Mouse (Mus musculus) neural tube, embryonic 11.5 days (tissue): ENCODE results near the gene Gm49337. TPM values are rescaled to one million over a fixed set of nuclear protein-coding genes. Genes with fewer than 3 reads are reported as not detected.

Source experiments
- ATAC-seq: fragments of 200-750 bp; cut with Nextera tagmentation; 2 replicates; pipeline ENCODE4 v1.8.0; 2017; ENCODE audit warnings: moderate number of reproducible peaks, mild to moderate bottlenecking, moderate TSS enrichment, moderate library complexity; ENCODE audit not compliant: insufficient read depth, low FRiP score, low TSS enrichment
- DNase-seq: peaks from one replicate; pipeline ENCODE4 v3.0.0-alpha.2; 2015; ENCODE audit warnings: low spot score
- H3K27ac ChIP-seq: fragments of 300-500 bp; sonication (generic); 2 replicates; pipeline ENCODE4 v1.5.1; 2014; ENCODE audit warnings: low read depth, mild to moderate bottlenecking, low read length
- H3K27me3 ChIP-seq: fragments of 300-500 bp; sonication (generic); 2 replicates; pipeline ENCODE4 v1.6.1; 2014; ENCODE audit warnings: mild to moderate bottlenecking, low read length, mixed read lengths; ENCODE audit not compliant: control insufficient read depth, insufficient read depth
- H3K36me3 ChIP-seq: fragments of 300-500 bp; sonication (generic); 2 replicates; pipeline ENCODE4 v1.6.1; 2014; ENCODE audit warnings: mild to moderate bottlenecking, low read length, moderate library complexity, mixed read lengths; ENCODE audit not compliant: control insufficient read depth, insufficient read depth
- H3K4me1 ChIP-seq: fragments of 300-500 bp; sonication (generic); 2 replicates; pipeline ENCODE4 v1.6.1; 2014; ENCODE audit warnings: low read length, mixed read lengths; ENCODE audit not compliant: control insufficient read depth, insufficient read depth
- H3K4me2 ChIP-seq: fragments of 300-500 bp; sonication (generic); 2 replicates; pipeline ENCODE4 v1.6.1; 2014; ENCODE audit warnings: low read depth, mild to moderate bottlenecking, moderate library complexity
- H3K4me3 ChIP-seq: fragments of 300-500 bp; sonication (generic); 2 replicates; pipeline ENCODE4 v1.5.1; 2014; ENCODE audit warnings: low read depth, low read length
- H3K9ac ChIP-seq: fragments of 300-500 bp; sonication (generic); 2 replicates; pipeline ENCODE4 v1.6.1; 2014; ENCODE audit warnings: mild to moderate bottlenecking, low read length
- H3K9me3 ChIP-seq: fragments of 300-500 bp; sonication (generic); 2 replicates; pipeline ENCODE4 v1.6.1; 2016; ENCODE audit warnings: low read length; ENCODE audit not compliant: control insufficient read depth
- WGBS: fragments of 180-500 bp; shearing (Covaris S2); extraction: QIAGEN DNeasy Blood & Tissue Kit; methylation state at CpG from one replicate; pipeline ENCODE4 v1.1.7; 2014; 5-methylcytosine and 5-hydroxymethylcytosine counted together
- polyA plus RNA-seq: library from polyadenylated mRNA; unstranded; fragments of >200 nt; fragmentation: Nextera tagmentation; extraction: Ambion mirVana; gene quantifications from 2 replicates; pipeline ENCODE4 v1.2.1, GENCODE M21; 2014

Gm49337 gene
- polyA plus RNA-seq, 1 experiment from 2014 or later, result not detected

- no peaks in the 10 kb centered on the region for H3K36me3 ChIP-seq
- no peak overlapping the region for H3K27ac ChIP-seq
- H3K9me3 ChIP-seq, result no peaks in the 10 kb centered on the region
- no peaks in the 10 kb centered on the region for H3K27me3 ChIP-seq
- H3K4me1 ChIP-seq, result no peaks in the 10 kb centered on the region
- no peak overlapping the region for H3K9ac ChIP-seq
- 83% methylated on average over 7 of the region's 8 CpGs for WGBS
- H3K4me3 ChIP-seq, result no peak overlapping the region
- ATAC-seq (no peak), DNase-seq (peak; percentile 71)
- no peak overlapping the region for H3K4me2 ChIP-seq
Observed at GRCm38 (mm10) chr4:116168617-116169352, 4.4 kb upstream of the Gm49337 start.

- Histone ChIP-seq H3K4me3 (no peak overlapping the region), H3K27me3 (no peaks in the 10 kb centered on the region), H3K27ac (no peak overlapping the region), H3K4me2 (no peak overlapping the region), H3K9ac (no peak overlapping the region), H3K9me3 (no peaks in the 10 kb centered on the region), H3K4me1 (no peaks in the 10 kb centered on the region), H3K36me3 (no peaks in the 10 kb centered on the region)
- 81% methylated on average over 3 of the region's 3 CpGs for WGBS
- DNase-seq (no peak), ATAC-seq (no peak)
Observed at GRCm38 (mm10) chr4:116169353-116169672, 3.9 kb upstream of the Gm49337 start.

GRCm38 (mm10) chr4:116173752-116174151, 568 bp downstream of the Gm49337 start:
- no peak overlapping the region for H3K9ac ChIP-seq
- H3K9me3 ChIP-seq, result no peaks in the 10 kb centered on the region
- H3K4me2 ChIP-seq, result no peak overlapping the region
- no peaks in the 10 kb centered on the region for H3K4me1 ChIP-seq
- no peak for ATAC-seq
- H3K27me3 ChIP-seq, result no peaks in the 10 kb centered on the region
- no peak overlapping the region for H3K4me3 ChIP-seq
- no peaks in the 10 kb centered on the region for H3K36me3 ChIP-seq
- 89% methylated on average over 4 of the region's 4 CpGs for WGBS
- H3K27ac ChIP-seq, result no peak overlapping the region
- no peak for DNase-seq

- Histone ChIP-seq H3K4me3 (no peak overlapping the region), H3K27ac (no peak overlapping the region), H3K9ac (no peak overlapping the region), H3K9me3 (no peaks in the 10 kb centered on the region), H3K27me3 (no peaks in the 10 kb centered on the region), H3K4me1 (no peaks in the 10 kb centered on the region), H3K4me2 (no peak overlapping the region), H3K36me3 (no peaks in the 10 kb centered on the region)
- WGBS, result 59% methylated on average over 6 of the region's 6 CpGs
- DNase-seq, result no peak
- no peak for ATAC-seq
Observed at GRCm38 (mm10) chr4:116174466-116175116, 1.4 kb downstream of the Gm49337 start.

- Histone ChIP-seq H3K4me1 (no peaks in the 10 kb centered on the region), H3K27ac (no peak overlapping the region), H3K4me3 (no peak overlapping the region), H3K9ac (no peak overlapping the region), H3K4me2 (no peak overlapping the region), H3K36me3 (no peaks in the 10 kb centered on the region), H3K27me3 (no peaks in the 10 kb centered on the region), H3K9me3 (no peaks in the 10 kb centered on the region)
- ATAC-seq, result no peak
- no peak for DNase-seq
Observed at GRCm38 (mm10) chr4:116175136-116175535, 2.0 kb downstream of the Gm49337 start.

- no peak overlapping the region for H3K4me3 ChIP-seq
- no peaks in the 10 kb centered on the region for H3K9me3 ChIP-seq
- H3K4me2 ChIP-seq, result no peak overlapping the region
- no peak overlapping the region for H3K27ac ChIP-seq
- DNase-seq (no peak), ATAC-seq (no peak)
- H3K27me3 ChIP-seq, result no peaks in the 10 kb centered on the region
- WGBS, result 71% methylated on average over 7 of the region's 7 CpGs
- no peak overlapping the region for H3K9ac ChIP-seq
- H3K4me1 ChIP-seq, result no peaks in the 10 kb centered on the region
- no peaks in the 10 kb centered on the region for H3K36me3 ChIP-seq
Observed at GRCm38 (mm10) chr4:116175711-116176542, 2.7 kb downstream of the Gm49337 start.

- Histone ChIP-seq H3K4me2 (no peak overlapping the region), H3K4me3 (no peak overlapping the region), H3K9ac (no peak overlapping the region), H3K4me1 (no peaks in the 10 kb centered on the region), H3K9me3 (no peaks in the 10 kb centered on the region), H3K27ac (no peak overlapping the region), H3K36me3 (no peaks in the 10 kb centered on the region), H3K27me3 (no peaks in the 10 kb centered on the region)
- ATAC-seq, result no peak
- no peak for DNase-seq
- WGBS, result 36% methylated on average over 10 of the region's 10 CpGs
Observed at GRCm38 (mm10) chr4:116176543-116176988, 3.4 kb downstream of the Gm49337 start.

- DNase-seq, result no peak
- Histone ChIP-seq H3K36me3 (no peaks in the 10 kb centered on the region), H3K4me1 (no peaks in the 10 kb centered on the region), H3K27ac (no peak overlapping the region), H3K9me3 (no peaks in the 10 kb centered on the region), H3K4me3 (no peak overlapping the region), H3K9ac (no peak overlapping the region), H3K4me2 (no peak overlapping the region), H3K27me3 (no peaks in the 10 kb centered on the region)
- 45% methylated on average over 5 of the region's 5 CpGs for WGBS
- no peak for ATAC-seq
Observed at GRCm38 (mm10) chr4:116177140-116177539, 4.0 kb downstream of the Gm49337 start.
